Mouse (Mus musculus) midbrain, embryonic 13.5 days (tissue): ENCODE data around the gene Kcnj13. TPM values are rescaled to one million over a fixed set of nuclear protein-coding genes. Genes with fewer than 3 reads are reported as not detected.

Experiments used
- ATAC-seq: fragments of 200-750 bp; cut with Nextera tagmentation; 2 replicates; pipeline ENCODE4 v1.8.0; 2017; ENCODE audit warnings: mild to moderate bottlenecking, moderate TSS enrichment, moderate library complexity
- H3K27ac ChIP-seq: fragments of 300-500 bp; sonication (generic); 2 replicates; pipeline ENCODE4 v1.5.1; 2015; ENCODE audit warnings: inconsistent platforms, mild to moderate bottlenecking, moderate library complexity
- H3K27me3 ChIP-seq: fragments of 300-500 bp; sonication (generic); 2 replicates; pipeline ENCODE4 v1.6.1; 2015; ENCODE audit warnings: mild to moderate bottlenecking, inconsistent platforms
- H3K36me3 ChIP-seq: fragments of 300-500 bp; sonication (generic); 2 replicates; pipeline ENCODE4 v1.6.1; 2015; ENCODE audit warnings: mild to moderate bottlenecking, inconsistent platforms
- H3K4me1 ChIP-seq: fragments of 300-500 bp; sonication (generic); replicated peaks from 2 replicates; pipeline ENCODE4 v1.6.1; 2015; ENCODE audit warnings: inconsistent platforms
- H3K4me2 ChIP-seq: fragments of 300-500 bp; sonication (generic); replicated peaks from 2 replicates; pipeline ENCODE4 v1.6.1; 2015; ENCODE audit warnings: moderate library complexity, mild to moderate bottlenecking, inconsistent platforms
- H3K4me3 ChIP-seq: fragments of 300-500 bp; sonication (generic); replicated peaks from 2 replicates; pipeline ENCODE4 v1.5.1; 2015; ENCODE audit warnings: mild to moderate bottlenecking, inconsistent platforms
- H3K9ac ChIP-seq: fragments of 300-500 bp; sonication (generic); replicated peaks from 2 replicates; pipeline ENCODE4 v1.6.1; 2015; ENCODE audit warnings: mild to moderate bottlenecking, inconsistent platforms
- H3K9me3 ChIP-seq: fragments of 300-500 bp; sonication (generic); 2 replicates; pipeline ENCODE4 v1.6.1; 2016; ENCODE audit warnings: mild to moderate bottlenecking, inconsistent platforms
- WGBS: fragments of 180-500 bp; shearing (Covaris S2); methylation state at CpG from one replicate; pipeline ENCODE4 v1.1.7; 2015; 5-methylcytosine and 5-hydroxymethylcytosine counted together
- polyA plus RNA-seq: library from polyadenylated mRNA; unstranded; fragments of >200 nt; fragmentation: Nextera tagmentation; extraction: Ambion mirVana; gene quantifications from 2 replicates; pipeline ENCODE4 v1.2.1, GENCODE M21; 2015

The Kcnj13 gene
- polyA plus RNA-seq, 1 experiment from 2014 or later: 4.1 TPM

DNA sequence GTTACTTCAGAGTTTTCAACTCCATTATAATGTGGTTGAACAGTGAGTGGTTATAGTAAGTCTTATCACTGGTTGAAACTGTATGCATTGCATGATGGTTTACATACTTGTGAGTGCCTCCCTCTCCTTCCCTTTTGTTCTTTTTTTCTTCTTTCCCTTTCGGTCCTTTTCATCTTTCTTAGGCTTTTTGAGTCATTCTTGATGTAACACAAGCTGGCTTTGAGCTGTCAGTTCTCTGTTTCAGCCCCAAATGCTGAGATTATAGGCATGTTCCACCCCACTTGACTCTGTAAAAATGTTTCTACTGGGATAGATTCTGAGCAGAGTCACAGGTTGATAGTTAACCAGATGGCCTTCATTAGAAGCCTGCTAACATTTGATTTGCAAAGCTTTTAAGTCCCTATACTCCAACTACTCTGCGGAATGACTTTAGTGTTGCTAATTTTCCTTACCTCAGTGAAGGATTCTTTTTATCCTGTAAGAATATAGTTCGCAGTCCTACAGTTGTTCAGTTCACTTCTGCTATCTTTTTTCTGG lies 16.4 kb downstream of the Kcnj13 start:
- Histone ChIP-seq H3K4me3 (no peak overlapping the region), H3K4me1 (no peaks in the 10 kb centered on the region), H3K36me3 (peaks cover 32% of the 10 kb centered on the region), H3K9me3 (no peaks in the 10 kb centered on the region), H3K9ac (no peak overlapping the region), H3K4me2 (no peak overlapping the region), H3K27ac (no peak overlapping the region), H3K27me3 (no peaks in the 10 kb centered on the region)
- WGBS: 90% methylated on average over 3 of the region's 3 CpGs
- ATAC-seq: no peak

DNA sequence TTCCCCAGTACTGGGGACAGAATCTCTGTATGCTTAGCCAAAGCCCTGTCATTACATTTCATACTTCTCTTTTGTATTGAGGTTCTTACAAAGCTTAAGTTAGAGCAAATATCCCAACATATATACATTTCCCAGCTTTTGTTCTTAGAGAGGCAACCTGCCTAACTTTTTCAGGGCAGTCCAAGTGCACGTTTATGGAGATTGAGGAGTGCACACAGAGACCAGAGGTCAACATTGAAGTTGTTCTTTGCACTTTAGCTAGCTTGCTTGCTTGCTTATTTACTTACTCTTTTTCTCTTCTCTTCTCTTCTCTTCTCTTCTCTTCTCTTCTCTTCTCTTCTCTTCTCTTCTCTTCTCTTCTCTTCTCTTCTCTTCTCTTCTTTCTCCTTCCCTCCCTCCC lies 34.3 kb downstream of the Kcnj13 start:
- 75% methylated on average over 1 of the region's 1 CpGs for WGBS
- no peaks in the 10 kb centered on the region for H3K27me3 ChIP-seq
- no peak for ATAC-seq
- H3K4me2 ChIP-seq: no peak overlapping the region
- H3K4me1 ChIP-seq: no peaks in the 10 kb centered on the region
- no peak overlapping the region for H3K9ac ChIP-seq
- no peaks in the 10 kb centered on the region for H3K9me3 ChIP-seq
- H3K27ac ChIP-seq: no peak overlapping the region
- H3K4me3 ChIP-seq: no peak overlapping the region
- peaks cover 17% of the 10 kb centered on the region for H3K36me3 ChIP-seq

- Histone ChIP-seq H3K27me3 (no peaks in the 10 kb centered on the region), H3K4me1 (no peaks in the 10 kb centered on the region), H3K9me3 (no peaks in the 10 kb centered on the region), H3K27ac (no peak overlapping the region), H3K9ac (no peak overlapping the region), H3K36me3 (peaks cover 12% of the 10 kb centered on the region), H3K4me2 (no peak overlapping the region), H3K4me3 (no peak overlapping the region)
- ATAC-seq: no peak
- WGBS: 96% methylated on average over 2 of the region's 2 CpGs
Measured at GRCm38 (mm10) chr1:87350576-87350975, 44.0 kb downstream of the Kcnj13 start.

Other genes starting within 250 kb of the Kcnj13 start
- gene Ecel1, start 238.2 kb downstream of the Kcnj13 start, polyA plus RNA-seq: 12.8 and 15.0 TPM in 2 replicates
- gene Prss56, start 211.4 kb downstream of the Kcnj13 start, polyA plus RNA-seq: 0.12 TPM in 1 of 2 replicates, not detected in the other
- gene Chrnd, start 204.1 kb downstream of the Kcnj13 start, polyA plus RNA-seq: not detected in 2 replicates
- not detected in 2 replicates for gene Chrng, start 190.1 kb downstream of the Kcnj13 start, polyA plus RNA-seq
- gene Eif4e2, start 180.8 kb downstream of the Kcnj13 start, polyA plus RNA-seq: 110 TPM in 2 replicates
- 0.51 and 1.0 TPM in 2 replicates for gene Efhd1, start 130.4 kb downstream of the Kcnj13 start, polyA plus RNA-seq
- 70.6 and 74.5 TPM in 2 replicates for gene Gigyf2, start 67.7 kb downstream of the Kcnj13 start, polyA plus RNA-seq
- gene Snorc, start 75.5 kb upstream of the Kcnj13 start, polyA plus RNA-seq: not detected in 2 replicates
- not detected in 2 replicates for gene Neu2, start 115.2 kb upstream of the Kcnj13 start, polyA plus RNA-seq
- gene Ngef, start 179.1 kb upstream of the Kcnj13 start, polyA plus RNA-seq: 6.8 and 9.6 TPM in 2 replicates
- gene Inpp5d, start 225.6 kb upstream of the Kcnj13 start, polyA plus RNA-seq: 1.9 and 2.5 TPM in 2 replicates